Mouse (Mus musculus) ES-E14 (cell line): ENCODE measurements around the gene Trmt1l. TPM values are rescaled to one million over a fixed set of nuclear protein-coding genes. Genes with fewer than 3 reads are reported as not detected.

Experiments used
- DNase-seq: peaks from one replicate; pipeline ENCODE4 v3.0.0-alpha.2; 2013; ENCODE audit warnings: low read depth, low spot score
- H3K27ac ChIP-seq: 2 replicates; pipeline ENCODE4 v1.5.1; 2012; ENCODE audit warnings: low read depth, mild to moderate bottlenecking, low read length, moderate library complexity, mixed read lengths; ENCODE audit not compliant: poor library complexity, insufficient read depth, severe bottlenecking
- H3K36me3 ChIP-seq: 2 replicates; pipeline ENCODE4 v1.6.1; 2012; ENCODE audit warnings: mild to moderate bottlenecking, low read length, moderate library complexity, mixed read lengths; ENCODE audit not compliant: control insufficient read depth, poor library complexity, insufficient read depth, severe bottlenecking
- H3K4me1 ChIP-seq, 2 experiments: fragments of 150-350 bp in 1 of 2; sonication (generic) in 1 of 2; 2 replicates each; pipeline ENCODE4 v1.6.1; 2012; ENCODE audit warnings: low read length in 2 of 2, mild to moderate bottlenecking in 1 of 2, mixed read lengths in 1 of 2; ENCODE audit not compliant: control insufficient read depth in 2 of 2, insufficient read depth in 2 of 2, poor library complexity in 1 of 2
- H3K4me3 ChIP-seq, 2 experiments: fragments of 150-350 bp in 1 of 2; sonication (generic) in 1 of 2; 2 replicates each; pipeline ENCODE4 v1.5.1; 2012; ENCODE audit warnings: low read length in 2 of 2, low read depth in 1 of 2, mild to moderate bottlenecking in 1 of 2, mixed read lengths in 1 of 2; ENCODE audit not compliant: insufficient read depth in 1 of 2, poor library complexity in 1 of 2, severe bottlenecking in 1 of 2
- H3K9ac ChIP-seq: 2 replicates; pipeline ENCODE4 v1.6.1; 2012; ENCODE audit warnings: low read depth, mild to moderate bottlenecking, low read length, mixed read lengths; ENCODE audit not compliant: poor library complexity, insufficient read depth, severe bottlenecking
- H3K9me3 ChIP-seq: fragments of 150-350 bp; sonication (generic); 2 replicates; pipeline ENCODE4 v1.6.1; 2012; ENCODE audit warnings: low read depth, mild to moderate bottlenecking, low read length; ENCODE audit not compliant: control insufficient read depth, insufficient read depth
- CHD2 ChIP-seq: IDR thresholded peaks from 2 replicates; pipeline ENCODE4 v1.6.1; 2014; ENCODE audit warnings: mild to moderate bottlenecking, low read depth, low read length, inconsistent platforms
- HCFC1 ChIP-seq: IDR thresholded peaks from 2 replicates; pipeline ENCODE4 v1.6.1; 2012; ENCODE audit warnings: low read length, inconsistent platforms, borderline replicate concordance; ENCODE audit not compliant: insufficient read depth
- MAFK ChIP-seq: IDR thresholded peaks from 2 replicates; pipeline ENCODE4 v1.6.1; 2014; ENCODE audit warnings: mild to moderate bottlenecking, low read depth, low read length, inconsistent platforms; ENCODE audit not compliant: insufficient read depth
- ZC3H11A ChIP-seq: IDR thresholded peaks from 2 replicates; pipeline ENCODE4 v1.6.1; 2012; ENCODE audit warnings: low read depth, mild to moderate bottlenecking, inconsistent platforms, low read length, borderline replicate concordance
- ZNF384 ChIP-seq: IDR thresholded peaks from 2 replicates; pipeline ENCODE4 v1.6.1; 2012; ENCODE audit warnings: low read depth, low read length, inconsistent platforms
- in situ Hi-C, 2 experiments: fragments of 600-800 bp; cut with MboI; formaldehyde crosslinking; loops; one replicate each; pipeline ENCODE4 v1.15.1; 2025; ENCODE audit warnings: low sequenced_read_pairs in 2 of 2, inconsistent platforms in 1 of 2; ENCODE audit not compliant: unreplicated experiment in 2 of 2
- total RNA-seq: library from RNA; depleted of rRNA; stranded (reverse); fragments of 300-350 nt; gene quantifications from 2 replicates; pipeline ENCODE4 v1.2.3, GENCODE M21; 2012

Gene Trmt1l
- total RNA-seq, 1 experiment, result 18.1 TPM

GRCm38 (mm10) chr1:151450851-151451250 lies 22.5 kb downstream of the Trmt1l start:
- Histone ChIP-seq H3K9ac (no peak overlapping the region), H3K36me3 (peaks cover 12% of the 10 kb centered on the region), H3K27ac (no peak overlapping the region), H3K9me3 (no peaks in the 10 kb centered on the region), H3K4me3 (no peak overlapping the region), H3K4me1 (no peaks in the 10 kb centered on the region)
- DNase-seq, result no peak
- in situ Hi-C loops, result loop anchor here in 1 of 2 experiments (10.0 kb wide), 1 partner anchor 254 kb away; no protein-coding TSS in a partner anchor
- TF ChIP-seq ZC3H11A, result no peak
- TF ChIP-seq ZNF384, result no peak
- TF ChIP-seq HCFC1, result no peak
- no peak for TF ChIP-seq CHD2
- no peak for TF ChIP-seq MAFK

DNA sequence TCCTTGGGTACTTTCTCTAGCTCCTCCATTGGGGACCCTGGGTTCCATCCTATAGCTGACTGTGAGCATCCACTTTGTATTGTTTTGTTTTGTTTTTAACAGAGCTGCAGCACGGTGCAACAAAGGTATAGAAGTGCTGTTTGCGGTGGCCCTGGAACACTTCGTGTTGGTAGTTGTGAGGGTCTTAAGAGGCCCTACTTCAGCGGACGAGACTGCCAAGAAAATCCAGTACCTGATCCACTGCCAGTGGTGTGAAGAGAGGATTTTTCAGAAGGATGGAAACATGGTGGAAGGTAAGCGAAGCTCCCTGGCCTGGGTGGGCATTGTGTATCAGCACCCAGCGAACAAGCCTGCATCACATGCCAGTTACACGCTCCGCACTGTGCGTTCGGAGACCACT lies 23.6 kb downstream of the Trmt1l start:
- Histone ChIP-seq H3K4me1 (no peaks in the 10 kb centered on the region), H3K9me3 (no peaks in the 10 kb centered on the region), H3K9ac (no peak overlapping the region), H3K4me3 (no peak overlapping the region), H3K27ac (no peak overlapping the region), H3K36me3 (peaks cover 12% of the 10 kb centered on the region)
- in situ Hi-C loops, result loop anchor here in 1 of 2 experiments (10.0 kb wide), 1 partner anchor 253 kb away; no protein-coding TSS in a partner anchor
- DNase-seq, result no peak
- no peak for TF ChIP-seq MAFK
- TF ChIP-seq CHD2, result no peak
- TF ChIP-seq HCFC1, result no peak
- TF ChIP-seq ZC3H11A, result no peak
- no peak for TF ChIP-seq ZNF384

GRCm38 (mm10) chr1:151457087-151457486 lies 28.7 kb downstream of the Trmt1l start:
- in situ Hi-C loops, result loop anchor here in 1 of 2 experiments (10.0 kb wide), 1 partner anchor 248 kb away; no protein-coding TSS in a partner anchor
- no peak for TF ChIP-seq CHD2
- no peak for TF ChIP-seq HCFC1
- TF ChIP-seq ZNF384, result no peak
- TF ChIP-seq ZC3H11A, result no peak
- TF ChIP-seq MAFK, result no peak
- no peaks in the 10 kb centered on the region for H3K4me1 ChIP-seq
- DNase-seq, result no peak
- H3K36me3 ChIP-seq, result peaks cover 13% of the 10 kb centered on the region
- H3K4me3 ChIP-seq, result no peak overlapping the region
- H3K27ac ChIP-seq, result no peak overlapping the region
- H3K9ac ChIP-seq, result no peak overlapping the region
- H3K9me3 ChIP-seq, result no peaks in the 10 kb centered on the region

DNA sequence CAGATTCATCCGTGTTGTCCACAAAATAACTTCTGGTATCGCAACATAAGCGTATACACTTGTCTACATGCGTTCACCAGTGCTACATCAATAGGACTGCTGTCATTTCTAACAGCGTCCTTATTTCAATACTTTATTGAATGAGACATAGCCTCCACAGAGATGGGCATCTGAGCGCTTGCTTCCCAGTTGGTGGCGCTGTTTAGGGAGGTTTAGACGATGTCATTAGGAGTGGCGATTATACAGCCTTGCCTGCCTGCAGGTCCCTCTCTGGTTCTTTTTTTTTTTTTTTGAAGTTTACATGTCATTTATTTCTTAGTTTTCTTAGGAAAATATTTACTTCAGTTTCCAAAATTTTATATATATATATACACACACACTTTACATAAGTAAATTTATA lies 32.9 kb downstream of the Trmt1l start:
- Histone ChIP-seq H3K4me1 (no peaks in the 10 kb centered on the region), H3K9ac (no peak overlapping the region), H3K4me3 (no peak overlapping the region), H3K36me3 (peaks cover 6% of the 10 kb centered on the region), H3K9me3 (no peaks in the 10 kb centered on the region), H3K27ac (no peak overlapping the region; the same call in 1 of the 2 replicates)
- no peak for DNase-seq
- in situ Hi-C loops, result no loop called here
- TF ChIP-seq ZNF384 (peak; percentile 82), CHD2 (no peak)

- H3K36me3 ChIP-seq, result peaks cover 3% of the 10 kb centered on the region; the same call in 1 of the 2 replicates
These were observed 36.6 kb downstream of the Trmt1l start for GRCm38 (mm10) chr1:151464914-151465313.

More at GRCm38 (mm10) chr1:151464914-151465313, 36.6 kb downstream of the Trmt1l start:
- H3K4me1 ChIP-seq, result peaks cover 0 to 5% of the 10 kb centered on the region in 2 experiments; a peak in 1 of 4 replicates
- in situ Hi-C loops, result no loop called here
- H3K27ac ChIP-seq, result no peak overlapping the region
- TF ChIP-seq HCFC1 (no peak), CHD2 (no peak), ZC3H11A (no peak), MAFK (no peak), ZNF384 (no peak)
- H3K9me3 ChIP-seq, result no peaks in the 10 kb centered on the region
- H3K9ac ChIP-seq, result no peak overlapping the region
- no peak for DNase-seq
- no peak overlapping the region for H3K4me3 ChIP-seq
